Mouse (Mus musculus) lung, postnatal 10 days (tissue): ENCODE measurements around the gene Itpr2.

Source experiments
- DNase-seq: peaks from one replicate; pipeline ENCODE4 v3.0.0; 2021

Itpr2 gene

DNA sequence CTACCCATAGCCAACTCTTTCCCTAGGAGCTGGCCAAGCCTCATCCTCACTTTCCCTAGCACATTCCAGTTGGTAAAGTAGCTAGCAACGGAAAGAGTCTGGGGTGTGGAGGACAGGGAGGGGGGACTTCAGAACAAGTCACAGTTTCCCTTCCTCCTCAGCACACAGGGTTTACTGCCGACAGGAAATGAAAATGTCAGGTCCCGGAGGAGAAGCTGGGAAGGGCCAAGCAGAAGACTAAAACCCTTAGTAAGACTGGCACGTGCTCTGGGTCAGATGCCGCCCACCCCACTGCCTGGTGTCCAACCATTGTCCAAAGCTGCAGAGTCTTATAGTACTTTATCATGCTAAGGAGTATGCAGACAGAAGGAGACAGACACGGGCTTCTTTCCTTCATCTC lies 293.0 kb downstream of the Itpr2 start:
- peak; percentile 29 for DNase-seq

- peak; percentile 16 for DNase-seq
Observed at GRCm38 (mm10) chr6:146207204-146207959, 294.6 kb downstream of the Itpr2 start.

GRCm38 (mm10) chr6:146205136-146205535 lies 296.9 kb downstream of the Itpr2 start:
- no peak for DNase-seq

DNA sequence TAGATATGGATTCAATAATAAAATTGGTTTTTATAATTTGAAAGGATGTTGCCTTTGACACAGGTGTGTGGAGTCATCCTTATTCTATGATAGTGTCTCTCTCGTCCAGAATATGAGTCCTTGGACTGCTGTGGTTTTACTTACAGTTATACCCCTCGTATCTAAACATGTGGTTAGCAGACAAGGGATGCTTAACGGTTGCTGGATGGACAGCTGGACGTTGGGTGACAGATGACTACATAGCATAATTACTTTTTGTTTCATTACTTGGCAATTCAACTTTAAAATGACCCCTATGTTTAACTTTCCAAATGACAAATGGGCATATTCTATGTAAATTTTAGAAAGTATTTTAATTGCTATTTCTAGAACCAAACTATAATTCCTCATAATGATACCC lies 297.6 kb downstream of the Itpr2 start:
- DNase-seq, result no peak

- no peak for DNase-seq
Observed at GRCm38 (mm10) chr6:146197868-146198379, 304.1 kb downstream of the Itpr2 start.

DNA sequence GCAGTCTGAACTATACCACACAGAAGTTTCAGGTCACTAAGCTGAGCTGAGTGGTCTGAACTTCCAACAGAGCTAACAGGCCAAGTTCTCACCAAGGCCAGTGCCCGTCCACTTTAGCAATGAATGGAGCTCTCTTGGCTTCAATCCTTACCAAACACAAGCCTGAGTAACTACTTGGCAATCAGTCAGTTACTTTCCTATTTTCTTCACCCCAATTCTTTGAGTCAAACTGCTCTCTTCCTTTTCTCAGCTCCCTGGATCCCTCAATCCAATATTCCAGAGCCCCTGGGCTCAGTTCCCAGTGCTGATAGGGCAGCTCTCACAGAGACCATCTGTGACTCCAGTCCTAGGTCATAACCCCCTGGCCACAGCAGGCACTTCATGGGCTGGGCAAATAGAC lies 305.3 kb downstream of the Itpr2 start:
- no peak for DNase-seq

- no peak for DNase-seq
Observed at GRCm38 (mm10) chr6:146195854-146196457, 306.1 kb downstream of the Itpr2 start.

GRCm38 (mm10) chr6:146191931-146192330 lies 310.1 kb downstream of the Itpr2 start:
- no peak for DNase-seq

- DNase-seq, result peak; percentile 30
Observed at GRCm38 (mm10) chr6:146190006-146190405, 312.0 kb downstream of the Itpr2 start.

GRCm38 (mm10) chr6:146185532-146185931 lies 316.5 kb downstream of the Itpr2 start:
- no peak for DNase-seq

GRCm38 (mm10) chr6:146184771-146185170 lies 317.3 kb downstream of the Itpr2 start:
- DNase-seq, result no peak

GRCm38 (mm10) chr6:146174644-146175250 lies 327.3 kb downstream of the Itpr2 start:
- DNase-seq, result no peak

DNA sequence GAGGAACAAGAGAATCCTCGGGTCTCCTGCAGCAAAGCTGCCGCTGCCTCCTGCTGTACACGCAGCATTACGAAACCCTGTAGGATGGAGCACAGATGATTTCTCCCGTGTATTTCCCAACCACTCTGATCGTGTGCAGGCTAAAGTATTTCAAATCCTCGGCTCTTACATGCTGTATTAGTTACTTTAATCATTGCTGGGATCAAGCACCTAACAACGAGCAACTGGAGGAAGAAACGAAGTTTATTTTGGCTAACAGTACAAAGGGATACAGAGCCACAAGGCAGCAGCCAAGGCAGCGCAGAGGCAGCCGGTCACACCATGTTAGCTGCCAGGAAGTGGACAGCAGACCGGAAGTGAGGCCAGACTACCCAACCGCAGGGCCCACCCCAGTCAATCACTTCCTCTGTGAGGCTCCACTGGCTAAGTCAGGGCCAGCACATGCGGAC lies 331.4 kb downstream of the Itpr2 start:
- DNase-seq, result peak; percentile 67

GRCm38 (mm10) chr6:146167207-146167606 lies 334.8 kb downstream of the Itpr2 start:
- DNase-seq, result no peak

GRCm38 (mm10) chr6:146159641-146160040 lies 342.4 kb downstream of the Itpr2 start:
- no peak for DNase-seq

DNA sequence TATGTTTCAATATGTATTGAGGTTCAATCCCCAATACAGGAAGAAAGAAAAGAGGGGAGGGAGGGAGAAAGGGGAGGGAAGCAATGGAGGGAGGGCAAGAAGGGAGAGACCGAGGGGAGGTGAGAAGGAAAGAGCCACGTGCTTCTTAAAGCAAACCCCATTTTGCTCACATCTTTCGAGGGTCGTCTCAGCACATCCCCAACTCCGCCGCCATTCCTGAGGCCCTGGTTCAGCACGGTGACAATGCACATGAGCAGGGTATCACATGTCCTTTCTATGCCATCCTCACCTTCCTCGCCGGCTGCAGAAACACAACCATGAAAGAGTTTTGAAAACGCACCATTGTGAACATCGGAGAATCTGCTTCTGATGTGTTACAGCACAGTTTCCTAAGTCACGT lies 343.3 kb downstream of the Itpr2 start:
- no peak for DNase-seq

GRCm38 (mm10) chr6:146157983-146158535 lies 344.0 kb downstream of the Itpr2 start:
- DNase-seq, result no peak

GRCm38 (mm10) chr6:146157099-146157498 lies 344.9 kb downstream of the Itpr2 start:
- DNase-seq, result no peak

- DNase-seq, result no peak
Observed at GRCm38 (mm10) chr6:146156536-146156935, 345.5 kb downstream of the Itpr2 start.

DNA sequence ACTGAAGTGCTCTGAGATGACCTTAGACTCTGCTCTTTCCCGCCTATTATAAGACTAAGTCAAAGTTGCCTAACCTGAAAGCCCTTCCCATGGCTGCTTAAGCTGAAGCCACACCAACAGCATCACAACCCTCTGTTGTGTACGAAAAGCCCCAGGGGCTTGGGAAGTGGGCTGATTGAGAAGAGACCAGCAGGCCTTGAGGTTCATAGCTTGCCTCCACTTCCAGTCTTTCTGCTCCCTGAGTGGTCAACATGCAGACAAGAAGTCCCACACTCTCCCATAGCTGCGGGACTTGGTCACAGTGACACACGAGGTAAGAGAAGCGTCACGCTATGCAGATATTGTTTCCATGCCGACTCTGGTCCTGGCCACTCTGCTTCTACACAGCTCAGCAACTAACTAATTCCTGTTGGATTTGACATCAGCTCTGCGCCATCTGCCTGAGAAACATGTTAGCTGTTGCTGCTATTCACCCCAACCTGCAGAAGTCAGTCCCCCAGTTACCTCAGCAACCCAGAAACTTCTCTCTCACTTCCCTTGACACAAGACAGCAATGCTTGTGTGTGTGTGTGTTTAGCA lies 346.8 kb downstream of the Itpr2 start:
- DNase-seq, result no peak

- DNase-seq, result no peak
Observed at GRCm38 (mm10) chr6:146152843-146153242, 349.2 kb downstream of the Itpr2 start.

- peak; percentile 7 for DNase-seq
Observed at GRCm38 (mm10) chr6:146140966-146141585, 360.9 kb downstream of the Itpr2 start.

- no peak for DNase-seq
Observed at GRCm38 (mm10) chr6:146140171-146140570, 361.9 kb downstream of the Itpr2 start.
